Mouse (Mus musculus) embryonic facial prominence, embryonic 10.5 days (tissue): ENCODE data around the gene Olfr994. TPM values are rescaled to one million over a fixed set of nuclear protein-coding genes. Genes with fewer than 3 reads are reported as not detected.

Source experiments
- DNase-seq: peaks from one replicate; pipeline ENCODE4 v3.0.0-alpha.2; 2017; ENCODE audit warnings: low spot score
- H3K27ac ChIP-seq: fragments of 300-500 bp; sonication (generic); replicated peaks from 2 replicates; pipeline ENCODE4 v1.5.1; 2016; ENCODE audit warnings: mild to moderate bottlenecking
- H3K27me3 ChIP-seq: fragments of 300-500 bp; sonication (generic); replicated peaks from 2 replicates; pipeline ENCODE4 v1.6.1; 2016; ENCODE audit warnings: low read depth, mild to moderate bottlenecking; ENCODE audit not compliant: poor library complexity, severe bottlenecking
- H3K36me3 ChIP-seq: fragments of 300-500 bp; sonication (generic); replicated peaks from 2 replicates; pipeline ENCODE4 v1.6.1; 2016; ENCODE audit warnings: mild to moderate bottlenecking, moderate library complexity
- H3K4me1 ChIP-seq: fragments of 300-500 bp; sonication (generic); 2 replicates; pipeline ENCODE4 v1.6.1; 2016
- H3K4me3 ChIP-seq: fragments of 300-500 bp; sonication (generic); 2 replicates; pipeline ENCODE4 v1.5.1; 2016; ENCODE audit warnings: mild to moderate bottlenecking, moderate library complexity
- H3K9me3 ChIP-seq: fragments of 300-500 bp; sonication (generic); 2 replicates; pipeline ENCODE4 v1.6.1; 2016; ENCODE audit warnings: mild to moderate bottlenecking
- WGBS: fragments of 180-500 bp; shearing (Covaris S2); methylation state at CpG from one replicate; pipeline ENCODE4 v1.1.7; 2016; 5-methylcytosine and 5-hydroxymethylcytosine counted together
- polyA plus RNA-seq: library from polyadenylated mRNA; unstranded; fragments of >200 nt; fragmentation: Nextera tagmentation; extraction: Ambion mirVana; gene quantifications from 2 replicates; pipeline ENCODE4 v1.2.1, GENCODE M21; 2016

Olfr994 gene
- polyA plus RNA-seq, result not detected in 2 replicates

- H3K36me3 ChIP-seq, result no peaks in the 10 kb centered on the region
- no peak for DNase-seq
- no peaks in the 10 kb centered on the region for H3K27me3 ChIP-seq
- H3K4me1 ChIP-seq, result no peaks in the 10 kb centered on the region
- WGBS, result 91% methylated on average over 3 of the region's 3 CpGs
- H3K4me3 ChIP-seq, result no peak within 1 kb of the TSS
- no peak within 1 kb of the TSS for H3K27ac ChIP-seq
- H3K9me3 ChIP-seq, result no peaks in the 10 kb centered on the region
Measured at GRCm38 (mm10) chr2:85436351-85436750, at the start of gene Olfr994. Olfr994 (minus strand) TSS chr2:85436451.

DNA sequence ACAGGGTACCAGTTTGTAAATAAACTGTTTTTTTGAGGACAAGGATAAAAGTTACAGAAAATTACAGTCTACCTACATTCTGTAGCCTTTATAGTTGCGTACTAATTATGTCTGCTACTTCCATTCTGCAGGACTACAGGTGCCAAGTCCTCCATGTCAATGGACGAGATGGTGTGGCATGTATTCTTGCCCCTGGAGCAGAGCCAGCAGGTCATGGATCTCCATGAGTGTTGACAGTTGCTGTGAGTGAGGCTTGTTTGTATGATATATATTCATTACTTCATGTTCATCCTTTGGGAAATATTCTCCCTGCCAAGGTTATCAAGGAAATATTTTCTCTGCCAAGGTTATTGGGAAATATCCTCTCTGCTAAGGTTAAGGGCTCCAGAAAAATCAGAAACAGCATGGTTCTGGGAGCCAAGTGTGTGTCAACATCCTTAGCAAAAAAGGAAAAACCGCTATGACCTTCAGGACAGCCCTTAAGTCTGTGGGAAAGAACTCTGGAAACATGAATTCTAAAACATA, 30.6 kb upstream of the Olfr994 start:
- Histone ChIP-seq H3K9me3 (peaks cover 3% of the 10 kb centered on the region; the same call in 1 of the 2 replicates), H3K4me3 (no peak overlapping the region), H3K27ac (no peak overlapping the region), H3K36me3 (no peaks in the 10 kb centered on the region), H3K27me3 (no peaks in the 10 kb centered on the region), H3K4me1 (no peaks in the 10 kb centered on the region)
- no peak for DNase-seq
- WGBS, result 81% methylated on average over 3 of the region's 3 CpGs

GRCm38 (mm10) chr2:85443539-85443938, 7.3 kb upstream of the Olfr994 start, which contains the start of gene Olfr995:
Olfr995 (minus strand) TSS chr2:85443639.
- no peak for DNase-seq
- no peaks in the 10 kb centered on the region for H3K27me3 ChIP-seq
- WGBS, result 13% methylated on average over 1 of the region's 1 CpGs
- H3K36me3 ChIP-seq, result no peaks in the 10 kb centered on the region
- H3K4me1 ChIP-seq, result no peaks in the 10 kb centered on the region
- H3K9me3 ChIP-seq, result no peaks in the 10 kb centered on the region
- H3K27ac ChIP-seq, result no peak within 1 kb of the TSS
- no peak within 1 kb of the TSS for H3K4me3 ChIP-seq

DNA sequence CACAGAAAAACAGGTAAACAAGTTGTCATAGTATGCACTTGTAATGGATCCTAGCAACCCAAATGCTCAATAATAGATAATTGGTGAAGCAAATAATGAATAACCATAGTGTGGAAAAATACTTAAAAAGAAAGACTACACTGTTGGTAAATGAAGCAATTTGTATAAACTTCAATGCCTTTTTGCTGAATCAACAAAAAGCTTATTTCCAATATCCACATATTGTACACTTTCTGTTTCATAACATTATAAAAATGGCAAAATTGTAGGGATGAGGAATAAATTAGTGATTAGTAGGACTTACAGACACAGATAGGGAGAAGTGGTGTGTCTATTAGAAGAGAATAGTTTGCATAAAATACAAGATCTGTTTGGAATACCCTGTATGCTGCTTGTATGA, 6.3 kb upstream of the Olfr994 start:
- no peaks in the 10 kb centered on the region for H3K27me3 ChIP-seq
- H3K4me3 ChIP-seq, result no peak overlapping the region
- H3K27ac ChIP-seq, result no peak overlapping the region
- no peaks in the 10 kb centered on the region for H3K36me3 ChIP-seq
- no peak for DNase-seq
- H3K4me1 ChIP-seq, result no peaks in the 10 kb centered on the region
- H3K9me3 ChIP-seq, result no peaks in the 10 kb centered on the region

- no peaks in the 10 kb centered on the region for H3K9me3 ChIP-seq
- no peaks in the 10 kb centered on the region for H3K27me3 ChIP-seq
- WGBS, result 81% methylated on average over 1 of the region's 1 CpGs
- no peak overlapping the region for H3K4me3 ChIP-seq
- no peak overlapping the region for H3K27ac ChIP-seq
- no peaks in the 10 kb centered on the region for H3K36me3 ChIP-seq
- H3K4me1 ChIP-seq, result no peaks in the 10 kb centered on the region
- no peak for DNase-seq
Measured at GRCm38 (mm10) chr2:85425893-85426292, 10.4 kb downstream of the Olfr994 start.

DNA sequence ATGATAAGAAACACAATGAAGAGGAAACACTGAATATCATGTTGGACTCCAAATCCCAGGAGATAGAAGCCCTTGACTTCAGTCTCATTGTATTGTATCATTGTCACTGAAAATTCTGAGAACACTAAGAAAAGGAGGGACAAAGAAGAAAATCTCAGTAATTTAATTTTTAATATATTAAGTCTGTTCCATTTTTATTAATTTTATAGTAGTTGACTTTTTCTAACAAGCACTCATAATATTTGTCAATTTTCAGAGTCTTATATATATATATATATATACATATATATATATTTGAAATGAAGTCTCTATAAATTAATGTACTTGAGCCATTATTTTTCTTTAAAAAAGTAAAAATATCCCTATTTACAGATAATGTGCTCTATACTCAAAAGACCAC, 21.5 kb downstream of the Olfr994 start, which contains the start of gene Olfr993:
TSS of gene Olfr993 (minus strand) at position 101 of the 400 bp plus-strand sequence.
- Histone ChIP-seq H3K4me1 (no peaks in the 10 kb centered on the region), H3K36me3 (no peaks in the 10 kb centered on the region), H3K9me3 (no peaks in the 10 kb centered on the region), H3K27ac (no peak within 1 kb of the TSS), H3K4me3 (no peak within 1 kb of the TSS), H3K27me3 (no peaks in the 10 kb centered on the region)
- DNase-seq, result no peak

- Histone ChIP-seq H3K4me3 (no peak within 1 kb of the TSS), H3K27me3 (no peaks in the 10 kb centered on the region), H3K27ac (no peak within 1 kb of the TSS), H3K4me1 (no peaks in the 10 kb centered on the region), H3K9me3 (no peaks in the 10 kb centered on the region), H3K36me3 (no peaks in the 10 kb centered on the region)
- 59% methylated on average over 2 of the region's 2 CpGs for WGBS
- DNase-seq, result no peak
Measured at GRCm38 (mm10) chr2:85409369-85409768, 26.9 kb downstream of the Olfr994 start, which contains the start of gene Olfr992. Olfr992 (minus strand) TSS chr2:85409469.

Other genes starting within 250 kb of the Olfr994 start
- 0.32 and 0.60 TPM in 2 replicates for gene Lrrc55, start 239.3 kb downstream of the Olfr994 start, polyA plus RNA-seq
- gene Olfr987, start 97.1 kb downstream of the Olfr994 start, polyA plus RNA-seq, result not detected in 2 replicates
- not detected in 2 replicates for gene Olfr988, start 73.2 kb downstream of the Olfr994 start, polyA plus RNA-seq
- not detected in 2 replicates for gene Olfr992, start 27.0 kb downstream of the Olfr994 start, polyA plus RNA-seq
- gene Olfr993, start 21.6 kb downstream of the Olfr994 start, polyA plus RNA-seq, result not detected in 2 replicates
- gene Olfr995, start 7.2 kb upstream of the Olfr994 start, polyA plus RNA-seq, result not detected in 2 replicates
- gene 4833423E24Rik, start 82.6 kb upstream of the Olfr994 start, polyA plus RNA-seq, result 0.09 TPM in 1 of 2 replicates, not detected in the other
- not detected in 2 replicates for gene Olfr996, start 142.8 kb upstream of the Olfr994 start, polyA plus RNA-seq
- gene Olfr998, start 152.5 kb upstream of the Olfr994 start, polyA plus RNA-seq, result not detected in 2 replicates
- gene Olfr1000, start 175.5 kb upstream of the Olfr994 start, polyA plus RNA-seq, result not detected in 2 replicates
- not detected in 2 replicates for gene Olfr1002, start 214.3 kb upstream of the Olfr994 start, polyA plus RNA-seq
- gene Olfr154, start 228.0 kb upstream of the Olfr994 start, polyA plus RNA-seq, result not detected in 2 replicates
- gene Olfr1006, start 242.3 kb upstream of the Olfr994 start, polyA plus RNA-seq, result not detected in 2 replicates